Mouse (Mus musculus) liver, embryonic 14.5 days (tissue): ENCODE measurements around the gene Tada1.

Experiments used
- CTCF ChIP-seq: IDR thresholded peaks from 2 replicates; pipeline ENCODE4 v1.5.1; 2016; ENCODE audit warnings: antibody characterized with exemption, low read depth, control low read depth
- EP300 ChIP-seq: IDR thresholded peaks from 2 replicates; pipeline ENCODE4 v1.6.1; 2016; ENCODE audit warnings: antibody characterized with exemption, low read depth

- no peak for TF ChIP-seq CTCF
- TF ChIP-seq EP300, result no peak
These were observed 36.8 kb upstream of the Tada1 start for GRCm38 (mm10) chr1:166342060-166342459.
